Mouse (Mus musculus): Measurements from ENCODE around the gene Camkk2.
A peak's percentile ranks its signal among the peaks of the same experiment; 100 is the strongest.

Gene Camkk2

GRCm38 (mm10) chr5:122779277-122779834 is at the start of gene Camkk2:
TSS of gene Camkk2 (minus strand) at chr5:122779409.
- peak; percentile 89 for DNase-seq

- no peak for DNase-seq
Measured at GRCm38 (mm10) chr5:122825099-122825498, 45.9 kb upstream of the Camkk2 start.

DNA sequence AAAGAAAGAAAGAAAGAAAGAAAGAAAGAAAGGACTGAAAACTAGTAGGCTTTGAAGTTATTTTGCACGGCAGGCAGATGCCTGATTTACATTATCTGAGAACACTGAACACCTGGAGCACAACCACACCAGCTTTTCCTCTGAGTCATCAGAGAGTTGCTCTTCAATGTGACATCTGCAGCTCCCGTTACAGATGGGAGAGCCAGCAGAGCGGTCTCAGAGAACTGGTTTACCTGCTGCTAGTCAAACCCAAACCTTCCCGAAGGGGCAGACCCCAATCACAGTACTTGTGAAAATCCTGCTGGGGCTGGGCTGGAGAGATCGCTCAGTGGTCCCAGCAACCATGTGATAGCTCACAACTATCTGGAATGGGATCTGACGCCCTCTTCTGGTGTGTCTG is 45.2 kb upstream of the Camkk2 start:
- no peak for DNase-seq

- no peak for DNase-seq
Measured at GRCm38 (mm10) chr5:122823976-122824375, 44.8 kb upstream of the Camkk2 start.

- no peak for DNase-seq
Measured at GRCm38 (mm10) chr5:122822441-122822840, 43.2 kb upstream of the Camkk2 start.

- DNase-seq: no peak
Measured at GRCm38 (mm10) chr5:122821524-122821885, 42.3 kb upstream of the Camkk2 start.

DNA sequence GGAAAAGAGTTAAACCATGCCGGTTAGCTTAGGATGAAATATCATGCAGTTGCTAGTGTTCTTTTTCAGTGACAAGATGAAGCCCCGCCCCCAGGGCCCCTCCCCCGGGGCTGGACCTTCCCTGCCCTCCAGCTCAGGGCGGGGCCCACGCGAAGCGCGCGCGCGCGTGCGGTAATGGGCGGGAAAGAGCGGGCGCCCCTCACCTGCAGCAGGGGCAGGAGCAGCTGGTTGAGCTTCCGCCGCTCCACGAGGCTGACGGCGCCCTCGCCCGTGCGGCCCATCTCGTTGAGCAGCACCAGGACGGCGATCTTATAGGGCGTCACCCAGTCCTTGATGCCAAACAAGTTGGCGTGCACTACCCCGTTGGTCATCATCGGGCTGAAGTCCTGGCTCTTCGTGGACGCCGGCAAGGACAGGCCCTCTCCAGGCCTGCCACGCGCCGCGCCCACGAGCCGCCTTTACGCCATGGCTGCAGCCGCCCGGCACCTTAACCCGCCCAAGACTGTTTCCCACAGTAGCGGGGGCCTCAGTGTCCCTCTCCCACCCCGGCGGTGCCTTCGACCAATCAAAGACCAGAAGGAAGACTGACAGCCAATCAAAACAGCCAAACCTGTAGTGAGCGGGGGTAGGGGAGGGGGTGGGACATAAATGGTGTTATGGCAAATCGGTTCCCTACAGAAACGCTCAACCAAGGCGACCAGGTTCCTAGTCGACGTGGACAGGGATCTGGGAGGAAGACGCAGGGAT is 41.7 kb upstream of the Camkk2 start, which contains the start of gene Anapc5:
Anapc5 (minus strand) TSS at position 563 of the 747 bp plus-strand sequence.
- peak; percentile 96 for DNase-seq

- DNase-seq: no peak
Measured at GRCm38 (mm10) chr5:122812699-122813098, 33.5 kb upstream of the Camkk2 start.

- peak; percentile 49 for DNase-seq
Measured at GRCm38 (mm10) chr5:122811364-122812079, 32.3 kb upstream of the Camkk2 start.

DNA sequence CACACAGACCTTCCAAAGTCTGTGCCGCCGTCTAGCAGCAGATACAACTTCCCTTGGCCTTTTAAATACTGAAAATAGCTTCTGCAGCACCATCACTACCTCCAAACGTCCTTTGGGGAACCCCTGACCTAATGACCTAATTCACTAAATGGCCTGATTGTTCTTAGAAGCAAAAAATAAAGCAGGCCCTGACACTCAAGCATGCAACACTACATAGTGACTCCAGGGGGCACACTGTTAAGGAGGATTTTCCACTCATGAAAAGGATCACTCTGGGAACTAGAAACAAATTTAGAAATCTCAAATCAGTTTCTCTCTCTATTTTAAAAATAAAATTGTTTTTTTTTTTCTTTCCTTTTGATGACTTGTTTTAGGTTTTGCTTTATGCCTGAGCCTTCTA is 26.3 kb upstream of the Camkk2 start:
- no peak for DNase-seq

DNA sequence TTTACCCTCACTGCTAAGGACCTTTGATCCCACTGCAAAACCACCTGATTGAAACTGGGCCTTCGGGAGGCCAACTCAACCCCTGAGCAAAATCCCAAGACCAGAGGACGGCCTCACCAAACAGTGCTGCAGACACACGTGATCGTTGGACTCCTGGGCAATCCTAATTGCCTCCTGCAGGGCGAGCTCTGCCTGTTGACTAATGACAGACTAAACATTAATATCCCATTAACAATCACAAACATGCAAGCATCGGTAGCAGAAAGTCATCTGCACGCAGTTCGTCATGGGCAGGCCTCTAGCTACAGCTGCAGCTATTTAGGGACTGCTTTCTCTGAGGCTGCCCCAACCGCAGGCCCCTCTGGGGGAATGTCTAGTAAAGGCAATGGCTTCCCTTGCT is 23.5 kb upstream of the Camkk2 start:
- DNase-seq: no peak

- no peak for DNase-seq
Measured at GRCm38 (mm10) chr5:122801684-122802083, 22.5 kb upstream of the Camkk2 start.

DNA sequence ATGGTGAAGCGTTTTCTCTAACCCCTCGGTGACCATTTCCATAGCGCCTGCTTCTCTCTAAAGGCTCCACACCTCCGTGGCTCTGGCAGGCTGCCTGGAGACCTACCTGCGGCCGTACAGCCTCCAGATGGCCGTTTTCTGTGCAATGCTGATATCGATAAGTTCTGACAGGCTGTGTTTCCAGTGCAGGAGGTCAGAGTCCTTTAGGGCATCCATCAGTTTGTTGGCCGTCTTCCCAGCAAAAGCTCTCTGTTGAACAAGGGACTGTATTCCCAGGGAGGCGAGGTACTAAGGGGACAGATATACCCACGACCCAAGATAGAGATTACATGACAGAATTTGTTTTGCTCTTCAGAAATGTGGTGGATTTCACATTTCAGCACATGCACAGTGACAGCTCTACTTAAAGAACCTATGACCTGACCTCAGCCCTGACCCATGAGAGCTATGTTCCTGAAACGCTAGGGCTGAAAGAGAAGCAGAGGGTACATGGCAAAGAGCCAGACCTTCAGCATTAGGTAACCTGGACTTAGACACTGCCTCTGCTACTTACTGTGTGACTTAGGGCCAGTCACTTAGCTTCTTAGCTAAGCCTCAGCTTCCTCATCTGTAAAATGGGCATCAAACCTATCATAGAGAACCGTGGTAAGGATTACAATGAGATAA is 21.3 kb upstream of the Camkk2 start:
- DNase-seq: peak; percentile 83

DNA sequence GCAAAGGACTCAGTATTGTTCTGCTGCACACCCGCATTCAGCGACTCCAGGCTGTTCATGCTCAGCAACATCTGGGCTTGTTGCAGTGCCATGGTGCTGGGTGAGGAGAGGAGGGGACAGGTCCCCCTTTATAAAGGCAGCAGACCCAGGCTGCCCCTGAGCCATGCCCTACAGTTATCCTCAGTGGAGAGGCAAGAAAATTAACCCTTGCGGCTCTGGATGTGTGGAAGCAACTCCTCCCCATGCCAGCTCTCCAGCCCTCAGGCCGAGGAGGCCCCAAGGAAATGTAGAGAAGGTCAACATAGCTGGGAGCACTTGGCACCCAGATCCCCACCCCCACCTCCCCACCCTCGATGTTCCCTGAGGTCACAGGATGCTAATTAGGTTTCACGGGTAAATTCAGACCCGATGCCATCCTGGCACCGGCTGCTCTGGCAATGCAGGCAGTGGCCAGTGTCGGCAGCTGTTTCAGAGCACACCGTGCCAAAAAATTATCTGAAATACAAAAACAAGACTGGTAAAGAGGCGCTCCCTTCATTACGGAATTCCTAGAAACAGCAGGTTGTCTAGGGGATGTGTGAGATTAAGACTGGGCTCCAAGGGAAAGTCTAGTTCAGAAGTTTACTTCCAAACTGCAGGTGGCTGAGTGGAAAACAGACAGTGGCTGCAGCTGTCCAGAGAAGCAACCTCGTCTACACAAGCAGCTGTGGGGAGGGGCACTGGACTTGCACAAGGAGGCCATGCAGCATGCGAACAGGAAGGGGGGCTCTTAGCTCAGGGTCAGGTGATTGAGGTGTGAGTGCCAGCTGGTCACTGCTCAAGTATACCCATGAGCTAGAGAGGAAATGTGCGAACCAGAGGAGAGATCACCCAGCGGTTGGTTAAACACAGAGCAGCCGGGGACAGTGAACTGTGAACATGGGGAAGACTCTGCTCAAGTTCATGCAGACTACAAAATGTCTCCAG is 20.5 kb upstream of the Camkk2 start:
- DNase-seq: peak; percentile 44

GRCm38 (mm10) chr5:122798557-122799378 is 19.6 kb upstream of the Camkk2 start:
- peak; percentile 68 for DNase-seq

DNA sequence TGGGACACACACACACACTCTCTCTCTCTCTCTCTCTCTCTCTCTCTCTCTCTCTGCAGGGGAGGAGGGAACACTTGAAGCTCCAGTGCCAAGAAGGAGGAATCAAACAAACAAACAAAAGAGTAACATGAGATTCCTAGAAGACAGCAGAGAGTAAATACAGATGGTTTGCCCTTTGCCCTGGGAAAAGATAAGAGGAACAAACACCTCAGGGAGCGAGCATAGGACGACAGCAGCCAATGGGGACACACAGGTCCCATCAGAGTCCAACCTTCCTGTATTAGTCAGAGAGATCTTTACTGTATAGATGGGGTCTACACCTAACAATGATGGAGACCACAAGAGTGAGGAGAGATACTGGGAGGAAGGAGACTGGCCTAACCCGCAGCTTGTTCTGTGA is 18.7 kb upstream of the Camkk2 start:
- no peak for DNase-seq

DNA sequence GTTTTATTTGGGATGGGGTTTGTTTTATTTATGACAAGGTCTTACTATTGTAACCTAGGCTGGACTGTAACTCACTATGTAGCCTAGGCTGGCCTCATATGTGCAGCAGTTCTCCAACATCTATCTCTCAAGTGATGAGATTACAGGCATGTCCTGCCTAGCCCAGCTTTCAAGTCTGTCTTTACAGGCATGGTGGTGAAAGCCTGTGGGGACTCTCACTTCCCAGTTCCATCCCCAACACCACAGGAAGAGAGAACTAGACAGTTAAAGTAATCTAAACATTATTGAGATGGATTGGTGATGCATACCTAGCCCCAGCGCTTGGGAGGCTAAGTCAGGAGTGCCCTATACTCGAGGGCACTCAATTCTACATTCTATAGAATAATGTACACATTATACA is 9.5 kb upstream of the Camkk2 start:
- DNase-seq: no peak

DNA sequence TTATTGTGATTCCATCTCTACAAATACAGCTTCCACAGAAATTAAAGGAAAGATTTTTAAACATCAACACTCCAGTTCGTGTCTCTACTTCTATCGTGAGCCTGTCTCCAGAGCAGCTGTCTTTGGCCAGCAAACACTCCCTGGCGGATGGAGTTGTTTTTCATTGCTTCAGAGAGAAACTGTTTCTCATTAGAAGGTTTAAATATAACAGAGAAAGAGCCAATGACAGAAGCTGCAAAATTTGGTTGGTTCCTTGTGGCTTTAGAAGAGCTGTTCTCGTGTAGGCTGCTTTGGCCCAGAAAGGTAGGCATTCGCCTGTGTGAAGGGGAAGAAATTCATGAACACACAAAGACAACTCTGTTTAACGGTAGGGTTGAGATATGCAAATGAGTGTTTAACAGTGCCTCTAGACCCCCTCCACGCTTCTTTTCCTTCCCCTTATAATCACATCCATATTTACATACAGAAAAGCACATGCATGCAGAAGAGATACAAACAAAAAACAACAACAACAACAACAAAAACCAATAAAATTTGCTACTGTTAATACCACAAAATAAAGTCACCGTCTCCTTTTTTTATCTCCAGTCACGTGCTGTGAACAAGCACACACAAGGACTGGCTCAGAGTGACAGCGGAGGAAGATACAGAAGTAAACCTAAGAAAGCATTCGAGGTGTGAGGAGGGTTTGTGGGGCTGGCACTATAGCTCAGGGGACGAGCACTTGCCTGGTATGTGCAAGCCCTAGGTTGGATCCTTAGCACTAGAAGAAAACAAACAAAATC is 7.0 kb upstream of the Camkk2 start:
- DNase-seq: peak; percentile 3

GRCm38 (mm10) chr5:122783726-122784406 is 4.7 kb upstream of the Camkk2 start:
- no peak for DNase-seq

DNA sequence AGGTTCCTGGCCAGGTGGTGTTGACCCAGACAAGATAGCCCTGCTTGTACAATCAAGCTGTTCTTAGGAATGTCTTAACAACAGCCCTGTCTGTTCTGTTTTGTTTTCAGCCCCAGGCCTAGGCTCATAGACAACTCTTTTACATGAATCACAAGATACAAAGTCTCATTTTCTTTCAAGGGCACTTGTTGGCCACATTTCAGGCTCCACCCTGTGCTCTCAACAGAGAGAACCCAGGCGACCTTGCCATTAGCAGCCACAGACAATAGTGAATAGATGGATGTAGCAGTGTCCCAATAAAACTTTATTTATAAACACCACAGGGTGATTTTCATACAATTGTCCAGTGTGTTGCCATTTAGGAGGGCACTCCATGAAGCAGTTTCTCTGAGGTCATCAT is 2.9 kb upstream of the Camkk2 start:
- DNase-seq: no peak

All from cerebellum, adult 9-11 months (tissue).